Mouse (Mus musculus) cerebellum, adult 11 months (tissue): Measurements from ENCODE around the gene Stag1.
"Not testable (repeated sequence)": the region's sequence is repeated elsewhere in the genome, so short reads cannot be mapped to it uniquely, and the experiment has no call there.

Experiments
- DNase-seq: peaks from one replicate; pipeline ENCODE4 v3.0.0; 2022

Gene Stag1

GRCm38 (mm10) chr9:100689765-100690316 lies 92.2 kb downstream of the Stag1 start:
- no peak for DNase-seq

- DNase-seq, result no peak
Measured at GRCm38 (mm10) chr9:100692239-100692638, 94.6 kb downstream of the Stag1 start.

GRCm38 (mm10) chr9:100696537-100696936 lies 98.9 kb downstream of the Stag1 start:
- DNase-seq, result no peak

- no peak for DNase-seq
Measured at GRCm38 (mm10) chr9:100707644-100708043, 110.0 kb downstream of the Stag1 start.

GRCm38 (mm10) chr9:100711665-100712064 lies 114.1 kb downstream of the Stag1 start:
- DNase-seq, result no peak

- DNase-seq, result not testable (repeated sequence)
Measured at GRCm38 (mm10) chr9:100724832-100725231, 127.2 kb downstream of the Stag1 start.

- DNase-seq, result no peak
Measured at GRCm38 (mm10) chr9:100731839-100732238, 134.2 kb downstream of the Stag1 start.

- DNase-seq, result no peak
Measured at GRCm38 (mm10) chr9:100733907-100734440, 136.4 kb downstream of the Stag1 start.

- DNase-seq, result no peak
Measured at GRCm38 (mm10) chr9:100735993-100736645, 138.5 kb downstream of the Stag1 start.

GRCm38 (mm10) chr9:100736646-100737031 lies 139.0 kb downstream of the Stag1 start:
- DNase-seq, result no peak

GRCm38 (mm10) chr9:100777238-100777637 lies 179.6 kb downstream of the Stag1 start:
- DNase-seq, result not testable (repeated sequence)

GRCm38 (mm10) chr9:100865984-100866383 lies 268.4 kb downstream of the Stag1 start:
- DNase-seq, result no peak

GRCm38 (mm10) chr9:100869635-100870034 lies 272.0 kb downstream of the Stag1 start:
- no peak for DNase-seq

GRCm38 (mm10) chr9:100896111-100896510 lies 298.5 kb downstream of the Stag1 start:
- no peak for DNase-seq

- DNase-seq, result no peak
Measured at GRCm38 (mm10) chr9:100898042-100898441, 300.4 kb downstream of the Stag1 start.

GRCm38 (mm10) chr9:100910352-100910751 lies 312.8 kb downstream of the Stag1 start:
- no peak for DNase-seq

- peak; percentile 53 for DNase-seq
Measured at GRCm38 (mm10) chr9:100917111-100917510, 319.5 kb downstream of the Stag1 start.

- DNase-seq, result no peak
Measured at GRCm38 (mm10) chr9:100926629-100927028, 329.0 kb downstream of the Stag1 start.

- DNase-seq, result peak; percentile 86
Measured at GRCm38 (mm10) chr9:100942042-100942441, 344.4 kb downstream of the Stag1 start.

GRCm38 (mm10) chr9:100944677-100945365 lies 347.2 kb downstream of the Stag1 start:
- DNase-seq, result no peak

GRCm38 (mm10) chr9:100951481-100951880 lies 353.9 kb downstream of the Stag1 start:
- peak; percentile 55 for DNase-seq

- no peak for DNase-seq
Measured at GRCm38 (mm10) chr9:100962903-100963427, 365.4 kb downstream of the Stag1 start.

- no peak for DNase-seq
Measured at GRCm38 (mm10) chr9:100963428-100963912, 365.9 kb downstream of the Stag1 start.
